Mouse (Mus musculus) stomach, embryonic 16.5 days (tissue): ENCODE data around the gene Naa40. TPM values are rescaled to one million over a fixed set of nuclear protein-coding genes. Genes with fewer than 3 reads are reported as not detected.
A peak's percentile ranks its signal among the peaks of the same experiment; 100 is the strongest.

Source experiments
- ATAC-seq: fragments of 200-750 bp; cut with Nextera tagmentation; 2 replicates; pipeline ENCODE4 v1.8.0; 2017; ENCODE audit warnings: moderate number of reproducible peaks, moderate TSS enrichment; ENCODE audit not compliant: insufficient read depth, low FRiP score
- H3K27ac ChIP-seq: fragments of 300-500 bp; sonication (generic); 2 replicates; pipeline ENCODE4 v1.5.1; 2014; ENCODE audit warnings: low read length
- H3K27me3 ChIP-seq: fragments of 300-500 bp; sonication (generic); 2 replicates; pipeline ENCODE4 v1.6.1; 2014; ENCODE audit warnings: low read length, control low read depth, mixed read lengths; ENCODE audit not compliant: control insufficient read depth, insufficient read depth
- H3K36me3 ChIP-seq: fragments of 300-500 bp; sonication (generic); 2 replicates; pipeline ENCODE4 v1.6.1; 2014; ENCODE audit warnings: low read length; ENCODE audit not compliant: control insufficient read depth, insufficient read depth
- H3K4me1 ChIP-seq: fragments of 300-500 bp; sonication (generic); 2 replicates; pipeline ENCODE4 v1.6.1; 2014; ENCODE audit warnings: low read length, control low read depth, mixed read lengths; ENCODE audit not compliant: control insufficient read depth, insufficient read depth
- H3K4me2 ChIP-seq: fragments of 300-500 bp; sonication (generic); 2 replicates; pipeline ENCODE4 v1.6.1; 2014; ENCODE audit warnings: low read depth, low read length, mixed read lengths
- H3K4me3 ChIP-seq: fragments of 300-500 bp; sonication (generic); replicated peaks from 2 replicates; pipeline ENCODE4 v1.5.1; 2014; ENCODE audit warnings: mild to moderate bottlenecking, low read length
- H3K9ac ChIP-seq: fragments of 300-500 bp; sonication (generic); 2 replicates; pipeline ENCODE4 v1.6.1; 2014; ENCODE audit warnings: low read length
- H3K9me3 ChIP-seq: fragments of 300-500 bp; sonication (generic); replicated peaks from 2 replicates; pipeline ENCODE4 v1.6.1; 2016; ENCODE audit warnings: low read length, control low read depth; ENCODE audit not compliant: control insufficient read depth
- WGBS: fragments of 180-500 bp; shearing (Covaris S2); extraction: QIAGEN DNeasy Blood & Tissue Kit; methylation state at CpG from one replicate; pipeline ENCODE4 v1.1.7; 2014; 5-methylcytosine and 5-hydroxymethylcytosine counted together
- polyA plus RNA-seq: library from polyadenylated mRNA; unstranded; fragments of >200 nt; fragmentation: Nextera tagmentation; extraction: Ambion mirVana; gene quantifications from 2 replicates; pipeline ENCODE4 v1.2.1, GENCODE M21; 2015

Gene Naa40
- polyA plus RNA-seq, result 46.9 and 50.4 TPM in 2 replicates

GRCm38 (mm10) chr19:7240782-7241690 is at the start of gene Naa40:
TSS of gene Naa40 (minus strand) at chr19:7241183.
- Histone ChIP-seq H3K27me3 (no peaks in the 10 kb centered on the region), H3K4me3 (peak within 1 kb of the TSS; percentile 79), H3K27ac (peak within 1 kb of the TSS; percentile 81), H3K4me1 (peaks cover 11% of the 10 kb centered on the region), H3K4me2 (peak within 1 kb of the TSS; percentile 94), H3K36me3 (no peaks in the 10 kb centered on the region), H3K9ac (peak within 1 kb of the TSS; percentile 91), H3K9me3 (no peaks in the 10 kb centered on the region)
- WGBS, result under 1% methylated on average over 63 of the region's 80 CpGs
- peak; percentile 98 for ATAC-seq

GRCm38 (mm10) chr19:7289767-7290166 is 48.8 kb upstream of the Naa40 start:
- WGBS, result 21% methylated on average over 2 of the region's 2 CpGs
- peaks cover 18% of the 10 kb centered on the region for H3K36me3 ChIP-seq
- ATAC-seq, result no peak

GRCm38 (mm10) chr19:7288288-7288687 is 47.3 kb upstream of the Naa40 start:
- Histone ChIP-seq H3K9me3 (no peaks in the 10 kb centered on the region), H3K4me2 (no peak overlapping the region), H3K9ac (no peak overlapping the region), H3K27ac (no peak overlapping the region), H3K27me3 (no peaks in the 10 kb centered on the region), H3K4me3 (no peak overlapping the region), H3K4me1 (peaks cover 6% of the 10 kb centered on the region; the same call in 1 of the 2 replicates), H3K36me3 (peaks cover 24% of the 10 kb centered on the region)
- WGBS, result 81% methylated on average over 3 of the region's 3 CpGs
- ATAC-seq, result no peak

More at GRCm38 (mm10) chr19:7289767-7290166, 48.8 kb upstream of the Naa40 start:
- H3K27ac ChIP-seq, result no peak overlapping the region; the same call in 1 of the 2 replicates
- H3K4me2 ChIP-seq, result no peak overlapping the region
- H3K4me1 ChIP-seq, result peaks cover 20% of the 10 kb centered on the region
- no peak overlapping the region for H3K4me3 ChIP-seq
- no peak overlapping the region for H3K9ac ChIP-seq
- H3K27me3 ChIP-seq, result no peaks in the 10 kb centered on the region
- no peaks in the 10 kb centered on the region for H3K9me3 ChIP-seq

GRCm38 (mm10) chr19:7286563-7287315 is 45.8 kb upstream of the Naa40 start:
- Histone ChIP-seq H3K4me3 (no peak overlapping the region), H3K4me1 (no peaks in the 10 kb centered on the region), H3K27ac (no peak overlapping the region), H3K36me3 (peaks cover 30% of the 10 kb centered on the region), H3K27me3 (no peaks in the 10 kb centered on the region), H3K4me2 (no peak overlapping the region), H3K9ac (no peak overlapping the region), H3K9me3 (no peaks in the 10 kb centered on the region)
- no peak for ATAC-seq
- 87% methylated on average over 12 of the region's 12 CpGs for WGBS

- Histone ChIP-seq H3K9ac (no peak overlapping the region), H3K4me1 (peaks cover 18% of the 10 kb centered on the region), H3K4me3 (no peak overlapping the region), H3K27me3 (no peaks in the 10 kb centered on the region), H3K36me3 (peaks cover 26% of the 10 kb centered on the region), H3K9me3 (no peaks in the 10 kb centered on the region), H3K27ac (peak overlapping the region; percentile 7; the same call in 1 of the 2 replicates), H3K4me2 (no peak overlapping the region)
- WGBS, result 80% methylated on average over 18 of the region's 18 CpGs
- ATAC-seq, result no peak
Measured at GRCm38 (mm10) chr19:7280557-7281330, 39.8 kb upstream of the Naa40 start.

GRCm38 (mm10) chr19:7279114-7279513 is 38.1 kb upstream of the Naa40 start:
- 27% methylated on average over 6 of the region's 6 CpGs for WGBS
- no peaks in the 10 kb centered on the region for H3K9me3 ChIP-seq
- no peak overlapping the region for H3K27ac ChIP-seq
- no peak overlapping the region for H3K4me2 ChIP-seq
- H3K27me3 ChIP-seq, result no peaks in the 10 kb centered on the region
- H3K4me3 ChIP-seq, result no peak overlapping the region
- peaks cover 18% of the 10 kb centered on the region for H3K36me3 ChIP-seq
- ATAC-seq, result peak; percentile 15; the same call in 1 of the 2 replicates
- no peak overlapping the region for H3K9ac ChIP-seq
- H3K4me1 ChIP-seq, result peaks cover 24% of the 10 kb centered on the region

GRCm38 (mm10) chr19:7278200-7278906 is 37.4 kb upstream of the Naa40 start:
- H3K4me1 ChIP-seq, result peaks cover 24% of the 10 kb centered on the region
- 0 out of 2 replicates have a peak, but pooled peaks cover 5% of the 10 kb centered on the region for H3K9me3 ChIP-seq
- WGBS, result 67% methylated on average over 6 of the region's 6 CpGs
- H3K36me3 ChIP-seq, result peaks cover 26% of the 10 kb centered on the region
- no peaks in the 10 kb centered on the region for H3K27me3 ChIP-seq
- ATAC-seq, result no peak
- H3K4me2 ChIP-seq, result no peak overlapping the region
- H3K9ac ChIP-seq, result no peak overlapping the region
- H3K4me3 ChIP-seq, result no peak overlapping the region
- no peak overlapping the region for H3K27ac ChIP-seq

GRCm38 (mm10) chr19:7276796-7277195 is 35.8 kb upstream of the Naa40 start:
- 0 out of 2 replicates have a peak, but pooled peaks cover 5% of the 10 kb centered on the region for H3K9me3 ChIP-seq
- peak overlapping the region; percentile 19; the same call in 1 of the 2 replicates for H3K27ac ChIP-seq
- peaks cover 24% of the 10 kb centered on the region for H3K4me1 ChIP-seq
- 80% methylated on average over 7 of the region's 7 CpGs for WGBS
- no peaks in the 10 kb centered on the region for H3K27me3 ChIP-seq
- ATAC-seq, result no peak
- no peak overlapping the region for H3K4me2 ChIP-seq
- H3K9ac ChIP-seq, result no peak overlapping the region
- peaks cover 26% of the 10 kb centered on the region for H3K36me3 ChIP-seq
- H3K4me3 ChIP-seq, result no peak overlapping the region
